Mouse (Mus musculus) heart, embryonic 10.5 days (tissue): ENCODE results near the gene Cdkn1c. TPM values are rescaled to one million over a fixed set of nuclear protein-coding genes. Genes with fewer than 3 reads are reported as not detected.

Experiments used
- DNase-seq: peaks from one replicate; pipeline ENCODE4 v3.0.0-alpha.2; 2017; ENCODE audit warnings: low spot score
- H3K27ac ChIP-seq: fragments of 300-500 bp; sonication (generic); 2 replicates; pipeline ENCODE4 v1.5.1; 2016; ENCODE audit warnings: mild to moderate bottlenecking
- H3K27me3 ChIP-seq: fragments of 300-500 bp; sonication (generic); 2 replicates; pipeline ENCODE4 v1.6.1; 2016; ENCODE audit warnings: mild to moderate bottlenecking; ENCODE audit not compliant: poor library complexity, insufficient read depth, severe bottlenecking
- H3K36me3 ChIP-seq: fragments of 300-500 bp; sonication (generic); 2 replicates; pipeline ENCODE4 v1.6.1; 2016; ENCODE audit warnings: mild to moderate bottlenecking, moderate library complexity
- H3K4me1 ChIP-seq: fragments of 300-500 bp; sonication (generic); 2 replicates; pipeline ENCODE4 v1.6.1; 2016; ENCODE audit warnings: mild to moderate bottlenecking
- H3K4me3 ChIP-seq: fragments of 300-500 bp; sonication (generic); 2 replicates; pipeline ENCODE4 v1.5.1; 2016; ENCODE audit warnings: mild to moderate bottlenecking, moderate library complexity
- H3K9me3 ChIP-seq: fragments of 300-500 bp; sonication (generic); 2 replicates; pipeline ENCODE4 v1.6.1; 2016; ENCODE audit warnings: mild to moderate bottlenecking, moderate library complexity
- WGBS: fragments of 180-500 bp; shearing (Covaris S2); methylation state at CpG from one replicate; pipeline ENCODE4 v1.1.7; 2016; 5-methylcytosine and 5-hydroxymethylcytosine counted together
- polyA plus RNA-seq: library from polyadenylated mRNA; unstranded; fragments of >200 nt; fragmentation: Nextera tagmentation; extraction: Ambion mirVana; gene quantifications from 2 replicates; pipeline ENCODE4 v1.2.1, GENCODE M21; 2016

Gene Cdkn1c
- polyA plus RNA-seq = 1,495 and 1,694 TPM in 2 replicates

- 24% methylated on average over 33 of the region's 48 CpGs for WGBS
- Histone ChIP-seq H3K4me3 (peak within 1 kb of the TSS; percentile 72), H3K27ac (peak within 1 kb of the TSS; percentile 92), H3K4me1 (peaks cover 62% of the 10 kb centered on the region), H3K9me3 (peaks cover 17% of the 10 kb centered on the region), H3K27me3 (peaks cover 46% of the 10 kb centered on the region), H3K36me3 (peaks cover 19% of the 10 kb centered on the region; the same call in 1 of the 2 replicates)
- peak; percentile 96 for DNase-seq
Observed at GRCm38 (mm10) chr7:143460874-143461273, at the start of gene Cdkn1c. Gene Cdkn1c, minus strand, starts transcription at chr7:143461050.

- no peaks in the 10 kb centered on the region for H3K9me3 ChIP-seq
- H3K4me1 ChIP-seq = peaks cover 9% of the 10 kb centered on the region; the same call in 1 of the 2 replicates
- H3K27ac ChIP-seq = 0 out of 2 replicates have a peak overlapping the region, but pooled peaks have one; percentile 16
- peaks cover 8% of the 10 kb centered on the region for H3K27me3 ChIP-seq
- H3K36me3 ChIP-seq = peaks cover 26% of the 10 kb centered on the region
- H3K4me3 ChIP-seq = no peak overlapping the region
- DNase-seq = no peak
- WGBS = 68% methylated on average over 1 of the region's 1 CpGs
Observed at GRCm38 (mm10) chr7:143509566-143509965, 48.7 kb upstream of the Cdkn1c start.

- H3K4me3 ChIP-seq = no peak overlapping the region
- no peaks in the 10 kb centered on the region for H3K36me3 ChIP-seq
- H3K27me3 ChIP-seq = peaks cover 37% of the 10 kb centered on the region
- peaks cover 20% of the 10 kb centered on the region for H3K4me1 ChIP-seq
- WGBS = 24% methylated on average over 7 of the region's 7 CpGs
- DNase-seq = no peak
- H3K9me3 ChIP-seq = no peaks in the 10 kb centered on the region
- H3K27ac ChIP-seq = no peak overlapping the region
Observed at GRCm38 (mm10) chr7:143506675-143507074, 45.8 kb upstream of the Cdkn1c start.

GRCm38 (mm10) chr7:143506271-143506670 is 45.4 kb upstream of the Cdkn1c start:
- DNase-seq = no peak
- H3K4me3 ChIP-seq = no peak overlapping the region
- WGBS = 61% methylated on average over 7 of the region's 7 CpGs
- peaks cover 24% of the 10 kb centered on the region for H3K4me1 ChIP-seq
- H3K27me3 ChIP-seq = peaks cover 41% of the 10 kb centered on the region
- no peaks in the 10 kb centered on the region for H3K36me3 ChIP-seq
- no peak overlapping the region for H3K27ac ChIP-seq
- H3K9me3 ChIP-seq = no peaks in the 10 kb centered on the region

- DNase-seq = no peak
- Histone ChIP-seq H3K4me1 (peaks cover 26% of the 10 kb centered on the region), H3K27ac (no peak overlapping the region), H3K9me3 (no peaks in the 10 kb centered on the region), H3K27me3 (peaks cover 46% of the 10 kb centered on the region), H3K4me3 (no peak overlapping the region), H3K36me3 (no peaks in the 10 kb centered on the region)
- WGBS = 27% methylated on average over 11 of the region's 11 CpGs
Observed at GRCm38 (mm10) chr7:143505823-143506222, 45.0 kb upstream of the Cdkn1c start.

- DNase-seq = no peak
- H3K9me3 ChIP-seq = no peaks in the 10 kb centered on the region
- H3K27ac ChIP-seq = no peak overlapping the region
- 89% methylated on average over 2 of the region's 2 CpGs for WGBS
- peaks cover 50% of the 10 kb centered on the region for H3K27me3 ChIP-seq
- no peak overlapping the region for H3K4me3 ChIP-seq
- no peaks in the 10 kb centered on the region for H3K36me3 ChIP-seq
- peaks cover 30% of the 10 kb centered on the region for H3K4me1 ChIP-seq
Observed at GRCm38 (mm10) chr7:143505411-143505810, 44.6 kb upstream of the Cdkn1c start.

GRCm38 (mm10) chr7:143503926-143504325 is 43.1 kb upstream of the Cdkn1c start:
- Histone ChIP-seq H3K27me3 (peaks cover 65% of the 10 kb centered on the region), H3K9me3 (no peaks in the 10 kb centered on the region), H3K36me3 (no peaks in the 10 kb centered on the region), H3K4me3 (no peak overlapping the region), H3K27ac (no peak overlapping the region), H3K4me1 (peaks cover 23% of the 10 kb centered on the region)
- WGBS = 88% methylated on average over 6 of the region's 6 CpGs
- no peak for DNase-seq

- no peaks in the 10 kb centered on the region for H3K36me3 ChIP-seq
- peaks cover 23% of the 10 kb centered on the region for H3K4me1 ChIP-seq
- peak within 1 kb of the TSS; percentile 29; the same call in 1 of the 2 replicates for H3K27ac ChIP-seq
- 3% methylated on average over 51 of the region's 51 CpGs for WGBS
- DNase-seq = no peak
- H3K27me3 ChIP-seq = peaks cover 78% of the 10 kb centered on the region
- peak within 1 kb of the TSS; percentile 61 for H3K4me3 ChIP-seq
- no peaks in the 10 kb centered on the region for H3K9me3 ChIP-seq
Observed at GRCm38 (mm10) chr7:143502418-143503200, 41.8 kb upstream of the Cdkn1c start, which contains the start of gene Phlda2. Gene Phlda2, minus strand, starts transcription at chr7:143503150.

GRCm38 (mm10) chr7:143501643-143502417 is 41.0 kb upstream of the Cdkn1c start:
- H3K4me3 ChIP-seq = peak overlapping the region; percentile 61
- H3K27ac ChIP-seq = peak overlapping the region; percentile 29; the same call in 1 of the 2 replicates
- H3K27me3 ChIP-seq = peaks cover 84% of the 10 kb centered on the region
- no peak for DNase-seq
- H3K36me3 ChIP-seq = no peaks in the 10 kb centered on the region
- WGBS = 4% methylated on average over 55 of the region's 55 CpGs
- H3K4me1 ChIP-seq = peaks cover 23% of the 10 kb centered on the region
- no peaks in the 10 kb centered on the region for H3K9me3 ChIP-seq

- Histone ChIP-seq H3K27me3 (peaks cover 86% of the 10 kb centered on the region), H3K9me3 (no peaks in the 10 kb centered on the region), H3K4me3 (no peak overlapping the region), H3K27ac (no peak overlapping the region), H3K36me3 (no peaks in the 10 kb centered on the region), H3K4me1 (peaks cover 25% of the 10 kb centered on the region)
- no peak for DNase-seq
- WGBS = 33% methylated on average over 2 of the region's 2 CpGs
Observed at GRCm38 (mm10) chr7:143500912-143501311, 40.1 kb upstream of the Cdkn1c start.

GRCm38 (mm10) chr7:143498584-143498983 is 37.7 kb upstream of the Cdkn1c start:
- Histone ChIP-seq H3K4me3 (no peak overlapping the region), H3K36me3 (no peaks in the 10 kb centered on the region), H3K4me1 (peaks cover 26% of the 10 kb centered on the region), H3K9me3 (no peaks in the 10 kb centered on the region), H3K27me3 (peaks cover 70% of the 10 kb centered on the region), H3K27ac (no peak overlapping the region)
- 86% methylated on average over 4 of the region's 4 CpGs for WGBS
- no peak for DNase-seq

GRCm38 (mm10) chr7:143495104-143495961 is 34.5 kb upstream of the Cdkn1c start:
- H3K4me1 ChIP-seq = peaks cover 5% of the 10 kb centered on the region; the same call in 1 of the 2 replicates
- WGBS = 67% methylated on average over 8 of the region's 8 CpGs
- no peaks in the 10 kb centered on the region for H3K36me3 ChIP-seq
- H3K9me3 ChIP-seq = no peaks in the 10 kb centered on the region
- H3K27me3 ChIP-seq = peaks cover 69% of the 10 kb centered on the region
- H3K4me3 ChIP-seq = no peak overlapping the region
- no peak for DNase-seq
- no peak overlapping the region for H3K27ac ChIP-seq
